Mouse (Mus musculus): ENCODE measurements around the gene Gm20388. TPM values are rescaled to one million over a fixed set of nuclear protein-coding genes. Genes with fewer than 3 reads are reported as not detected.

The Gm20388 gene
- polyA plus RNA-seq, 1 experiment from 2014 or later, result not detected

DNA sequence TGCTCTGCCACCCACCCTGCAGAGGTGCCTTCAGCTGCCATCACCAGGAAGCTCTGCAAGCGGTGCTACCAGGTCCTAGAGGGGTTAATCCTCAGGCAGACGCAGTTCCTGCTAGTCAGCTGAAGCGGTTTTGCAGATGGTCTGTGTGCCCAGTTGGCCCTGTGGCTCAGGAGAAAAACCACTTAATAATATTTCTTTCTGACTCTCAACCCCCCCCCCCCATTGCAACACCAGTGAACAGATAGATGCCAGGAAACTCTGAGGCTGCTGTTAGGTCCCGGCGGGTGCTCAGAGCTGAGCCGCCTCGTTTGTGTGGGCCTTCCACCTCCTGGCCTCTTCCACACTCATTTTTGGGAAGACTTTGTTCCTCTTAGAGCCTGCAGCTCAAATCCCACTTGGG lies 2124.9 kb downstream of the Gm20388 start:
- WGBS, result 63% methylated on average over 7 of the region's 7 CpGs
- no peak overlapping the region for H3K4me2 ChIP-seq (ENCODE audit: low read depth, low read length)
- no peaks in the 10 kb centered on the region for H3K4me1 ChIP-seq (replicated peaks; ENCODE audit: control insufficient read depth, insufficient read depth, low read length)
- no peak overlapping the region for H3K27ac ChIP-seq (ENCODE audit: low read length)
- no peaks in the 10 kb centered on the region for H3K36me3 ChIP-seq (ENCODE audit: control insufficient read depth, insufficient read depth, low read length)
- no peaks in the 10 kb centered on the region for H3K9me3 ChIP-seq (ENCODE audit: control insufficient read depth, low read length)
- no peak overlapping the region for H3K4me3 ChIP-seq (ENCODE audit: low read length)
- no peaks in the 10 kb centered on the region for H3K27me3 ChIP-seq (ENCODE audit: control insufficient read depth, insufficient read depth, low read depth, low read length)
- ATAC-seq (ENCODE audit: low read depth), result no peak
- no peak overlapping the region for H3K9ac ChIP-seq (ENCODE audit: low read length)

DNA sequence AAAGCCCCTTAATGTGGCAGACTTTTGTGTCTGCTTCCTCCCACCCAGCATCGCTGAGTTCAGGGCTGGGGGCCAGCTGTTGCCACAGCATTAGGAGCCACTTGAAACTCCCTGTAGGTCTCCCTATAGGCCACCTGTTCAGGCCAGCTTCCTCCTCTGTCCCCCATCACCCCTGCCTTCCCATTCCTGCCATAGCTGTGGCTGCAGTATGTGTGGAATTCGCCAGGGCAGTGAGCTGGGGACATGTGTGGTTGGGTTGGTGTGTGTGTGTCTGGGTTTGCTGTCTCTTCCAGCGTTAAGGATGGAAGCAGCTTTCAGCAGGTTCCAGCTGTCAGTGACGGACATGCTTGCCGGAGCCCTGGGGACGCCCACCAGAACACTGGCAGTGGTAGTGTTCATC lies 2125.7 kb downstream of the Gm20388 start:
- H3K4me1 ChIP-seq (replicated peaks; ENCODE audit: control insufficient read depth, insufficient read depth, low read length), result no peaks in the 10 kb centered on the region
- no peak overlapping the region for H3K9ac ChIP-seq (ENCODE audit: low read length)
- no peak overlapping the region for H3K4me2 ChIP-seq (ENCODE audit: low read depth, low read length)
- no peaks in the 10 kb centered on the region for H3K9me3 ChIP-seq (ENCODE audit: control insufficient read depth, low read length)
- no peaks in the 10 kb centered on the region for H3K36me3 ChIP-seq (ENCODE audit: control insufficient read depth, insufficient read depth, low read length)
- no peak overlapping the region for H3K27ac ChIP-seq (ENCODE audit: low read length)
- H3K27me3 ChIP-seq (ENCODE audit: control insufficient read depth, insufficient read depth, low read depth, low read length), result no peaks in the 10 kb centered on the region; the same call in 1 of the 2 replicates
- WGBS, result 63% methylated on average over 6 of the region's 6 CpGs
- H3K4me3 ChIP-seq (ENCODE audit: low read length), result no peak overlapping the region
- no peak for ATAC-seq (ENCODE audit: low read depth)

GRCm38 (mm10) chr8:122037279-122037678 lies 2126.6 kb downstream of the Gm20388 start:
- Histone ChIP-seq H3K36me3 (ENCODE audit: control insufficient read depth, insufficient read depth, low read length) (no peaks in the 10 kb centered on the region), H3K27ac (ENCODE audit: low read length) (no peak overlapping the region), H3K4me2 (ENCODE audit: low read depth, low read length) (no peak overlapping the region), H3K4me1 (replicated peaks; ENCODE audit: control insufficient read depth, insufficient read depth, low read length) (peaks cover 3% of the 10 kb centered on the region; the same call in 1 of the 2 replicates), H3K27me3 (ENCODE audit: control insufficient read depth, insufficient read depth, low read depth, low read length) (no peaks in the 10 kb centered on the region; the same call in 1 of the 2 replicates), H3K4me3 (ENCODE audit: low read length) (no peak overlapping the region), H3K9me3 (ENCODE audit: control insufficient read depth, low read length) (no peaks in the 10 kb centered on the region), H3K9ac (ENCODE audit: low read length) (no peak overlapping the region)
- ATAC-seq (ENCODE audit: low read depth), result no peak
- WGBS, result 74% methylated on average over 7 of the region's 7 CpGs

GRCm38 (mm10) chr8:122038076-122038475 lies 2127.4 kb downstream of the Gm20388 start:
- Histone ChIP-seq H3K36me3 (ENCODE audit: control insufficient read depth, insufficient read depth, low read length) (no peaks in the 10 kb centered on the region), H3K4me1 (replicated peaks; ENCODE audit: control insufficient read depth, insufficient read depth, low read length) (peaks cover 5% of the 10 kb centered on the region; the same call in 1 of the 2 replicates), H3K27ac (ENCODE audit: low read length) (no peak overlapping the region), H3K9ac (ENCODE audit: low read length) (no peak overlapping the region), H3K4me3 (ENCODE audit: low read length) (no peak overlapping the region), H3K4me2 (ENCODE audit: low read depth, low read length) (no peak overlapping the region), H3K9me3 (ENCODE audit: control insufficient read depth, low read length) (no peaks in the 10 kb centered on the region), H3K27me3 (ENCODE audit: control insufficient read depth, insufficient read depth, low read depth, low read length) (peaks cover 3% of the 10 kb centered on the region; the same call in 1 of the 2 replicates)
- ATAC-seq (ENCODE audit: low read depth), result no peak
- WGBS, result 87% methylated on average over 6 of the region's 6 CpGs

DNA sequence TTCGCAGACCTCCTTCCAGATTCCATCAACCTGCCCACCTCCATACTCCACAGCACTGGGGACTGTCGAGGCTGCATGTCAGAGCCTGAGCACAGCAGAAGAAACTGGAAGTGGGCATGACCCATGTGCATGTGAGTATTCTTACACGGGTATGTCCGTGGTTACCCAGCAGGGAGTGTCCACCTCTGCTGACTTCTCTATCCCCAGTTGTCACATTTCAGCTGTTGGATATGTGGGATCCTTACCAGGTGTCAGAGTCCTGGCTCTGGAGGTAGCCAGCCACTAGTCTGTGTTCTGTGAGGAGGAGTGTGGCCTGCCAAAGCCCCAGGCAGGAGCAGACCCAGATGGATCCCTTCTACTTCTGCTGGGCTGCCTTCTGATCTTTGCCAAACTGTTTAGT lies 2128.8 kb downstream of the Gm20388 start:
- Histone ChIP-seq H3K4me2 (ENCODE audit: low read depth, low read length) (no peak overlapping the region), H3K36me3 (ENCODE audit: control insufficient read depth, insufficient read depth, low read length) (no peaks in the 10 kb centered on the region), H3K9ac (ENCODE audit: low read length) (no peak overlapping the region), H3K4me1 (replicated peaks; ENCODE audit: control insufficient read depth, insufficient read depth, low read length) (peaks cover 9% of the 10 kb centered on the region; the same call in 1 of the 2 replicates), H3K9me3 (ENCODE audit: control insufficient read depth, low read length) (no peaks in the 10 kb centered on the region), H3K27me3 (ENCODE audit: control insufficient read depth, insufficient read depth, low read depth, low read length) (peaks cover 3% of the 10 kb centered on the region; the same call in 1 of the 2 replicates), H3K4me3 (ENCODE audit: low read length) (no peak overlapping the region), H3K27ac (ENCODE audit: low read length) (no peak overlapping the region)
- ATAC-seq (ENCODE audit: low read depth), result no peak
- 75% methylated on average over 4 of the region's 4 CpGs for WGBS

GRCm38 (mm10) chr8:122047206-122047870 lies 2136.7 kb downstream of the Gm20388 start:
- Histone ChIP-seq H3K9me3 (ENCODE audit: control insufficient read depth, low read length) (no peaks in the 10 kb centered on the region), H3K4me3 (ENCODE audit: low read length) (no peak overlapping the region), H3K9ac (ENCODE audit: low read length) (no peak overlapping the region), H3K27me3 (ENCODE audit: control insufficient read depth, insufficient read depth, low read depth, low read length) (0 out of 2 replicates have a peak, but pooled peaks cover 3% of the 10 kb centered on the region), H3K27ac (ENCODE audit: low read length) (no peak overlapping the region), H3K4me2 (ENCODE audit: low read depth, low read length) (no peak overlapping the region), H3K4me1 (replicated peaks; ENCODE audit: control insufficient read depth, insufficient read depth, low read length) (peaks cover 5% of the 10 kb centered on the region; the same call in 1 of the 2 replicates), H3K36me3 (ENCODE audit: control insufficient read depth, insufficient read depth, low read length) (no peaks in the 10 kb centered on the region)
- no peak for ATAC-seq (ENCODE audit: low read depth)
- 56% methylated on average over 15 of the region's 15 CpGs for WGBS

DNA sequence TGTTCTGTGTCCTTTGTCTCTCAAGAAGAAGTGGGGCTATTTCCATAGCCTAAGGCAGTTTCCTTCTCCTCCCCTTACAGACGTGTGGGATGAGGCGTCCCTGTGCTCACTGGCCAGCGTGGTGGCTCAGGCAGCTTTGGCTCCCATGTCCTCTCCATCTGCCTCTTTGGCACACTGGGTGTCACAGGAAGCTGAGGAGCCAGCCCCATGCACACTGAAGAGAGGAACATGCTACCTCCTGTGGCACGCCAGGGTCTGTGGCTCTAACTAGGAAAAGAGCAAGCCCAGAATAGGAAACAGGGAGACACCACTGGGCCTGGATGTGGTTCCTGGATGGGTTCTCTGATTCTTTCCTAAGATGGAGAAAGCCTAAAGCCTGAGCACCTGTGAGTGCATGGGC lies 2138.6 kb downstream of the Gm20388 start:
- Histone ChIP-seq H3K4me1 (replicated peaks; ENCODE audit: control insufficient read depth, insufficient read depth, low read length) (no peaks in the 10 kb centered on the region), H3K4me2 (ENCODE audit: low read depth, low read length) (no peak overlapping the region), H3K9me3 (ENCODE audit: control insufficient read depth, low read length) (no peaks in the 10 kb centered on the region), H3K27ac (ENCODE audit: low read length) (no peak overlapping the region), H3K9ac (ENCODE audit: low read length) (no peak overlapping the region), H3K36me3 (ENCODE audit: control insufficient read depth, insufficient read depth, low read length) (no peaks in the 10 kb centered on the region), H3K4me3 (ENCODE audit: low read length) (no peak overlapping the region), H3K27me3 (ENCODE audit: control insufficient read depth, insufficient read depth, low read depth, low read length) (no peaks in the 10 kb centered on the region)
- no peak for ATAC-seq (ENCODE audit: low read depth)
- WGBS, result 82% methylated on average over 4 of the region's 4 CpGs

DNA sequence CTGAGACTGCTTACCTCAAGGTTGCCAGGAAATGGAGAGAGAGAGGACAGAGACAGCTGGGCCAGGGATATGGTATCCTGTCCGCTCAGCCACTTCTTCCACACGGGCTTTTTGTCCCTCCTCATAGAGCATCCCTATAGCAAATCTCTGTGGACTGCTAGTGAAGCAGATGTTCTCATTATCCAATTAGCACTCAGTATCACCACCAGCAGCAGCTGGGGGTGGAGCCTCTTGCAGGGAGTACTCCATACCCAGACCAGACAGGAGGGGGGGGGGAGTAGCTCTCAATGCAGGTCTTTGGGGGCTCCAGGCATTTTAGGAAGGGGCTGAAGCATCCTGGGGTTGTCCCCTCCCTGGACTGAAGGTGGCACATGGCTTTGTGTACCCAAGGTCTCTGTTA lies 2139.3 kb downstream of the Gm20388 start:
- WGBS, result 68% methylated on average over 2 of the region's 2 CpGs
- Histone ChIP-seq H3K27ac (ENCODE audit: low read length) (no peak overlapping the region), H3K27me3 (ENCODE audit: control insufficient read depth, insufficient read depth, low read depth, low read length) (no peaks in the 10 kb centered on the region), H3K4me1 (replicated peaks; ENCODE audit: control insufficient read depth, insufficient read depth, low read length) (no peaks in the 10 kb centered on the region), H3K4me3 (ENCODE audit: low read length) (no peak overlapping the region), H3K9ac (ENCODE audit: low read length) (no peak overlapping the region), H3K36me3 (ENCODE audit: control insufficient read depth, insufficient read depth, low read length) (no peaks in the 10 kb centered on the region), H3K9me3 (ENCODE audit: control insufficient read depth, low read length) (no peaks in the 10 kb centered on the region), H3K4me2 (ENCODE audit: low read depth, low read length) (no peak overlapping the region)
- ATAC-seq (ENCODE audit: low read depth), result no peak

- 70% methylated on average over 9 of the region's 9 CpGs for WGBS
- no peaks in the 10 kb centered on the region for H3K27me3 ChIP-seq (ENCODE audit: control insufficient read depth, insufficient read depth, low read depth, low read length)
- peak; percentile 39; the same call in 1 of the 2 replicates for ATAC-seq (ENCODE audit: low read depth)
These were observed 2140.0 kb downstream of the Gm20388 start for GRCm38 (mm10) chr8:122050620-122051019.

More at GRCm38 (mm10) chr8:122050620-122051019, 2140.0 kb downstream of the Gm20388 start:
- no peaks in the 10 kb centered on the region for H3K36me3 ChIP-seq (ENCODE audit: control insufficient read depth, insufficient read depth, low read length)
- H3K27ac ChIP-seq (ENCODE audit: low read length), result no peak overlapping the region
- H3K4me2 ChIP-seq (ENCODE audit: low read depth, low read length), result no peak overlapping the region
- H3K9me3 ChIP-seq (ENCODE audit: control insufficient read depth, low read length), result no peaks in the 10 kb centered on the region
- H3K4me3 ChIP-seq (ENCODE audit: low read length), result no peak overlapping the region
- H3K4me1 ChIP-seq (replicated peaks; ENCODE audit: control insufficient read depth, insufficient read depth, low read length), result no peaks in the 10 kb centered on the region
- H3K9ac ChIP-seq (ENCODE audit: low read length), result no peak overlapping the region
